Mouse (Mus musculus): ENCODE results near the gene Sdsl. TPM values are rescaled to one million over a fixed set of nuclear protein-coding genes. Genes with fewer than 3 reads are reported as not detected.

Sdsl gene
- polyA plus RNA-seq (2021): 18.5 TPM

- DNase-seq (ENCODE audit: low read depth, low spot score): no peak
- CTCF ChIA-PET: no interaction called here
- in situ Hi-C loops (cut with MboI; ENCODE audit: low pct_unique_long_range_greater_than_20kb): no loop called here
- TF ChIP-seq CTCF (IDR thresholded peaks at IDR 0.05): no peak
- H3K27me3 ChIP-seq: peaks cover 4% of the 10 kb centered on the region
- ATAC-seq: no peak
- POLR2A ChIA-PET: no interaction called here
Measured at GRCm38 (mm10) chr5:120472770-120473169, at the start of gene Sdsl. TSS of gene Sdsl (minus strand) at chr5:120472810.

DNA sequence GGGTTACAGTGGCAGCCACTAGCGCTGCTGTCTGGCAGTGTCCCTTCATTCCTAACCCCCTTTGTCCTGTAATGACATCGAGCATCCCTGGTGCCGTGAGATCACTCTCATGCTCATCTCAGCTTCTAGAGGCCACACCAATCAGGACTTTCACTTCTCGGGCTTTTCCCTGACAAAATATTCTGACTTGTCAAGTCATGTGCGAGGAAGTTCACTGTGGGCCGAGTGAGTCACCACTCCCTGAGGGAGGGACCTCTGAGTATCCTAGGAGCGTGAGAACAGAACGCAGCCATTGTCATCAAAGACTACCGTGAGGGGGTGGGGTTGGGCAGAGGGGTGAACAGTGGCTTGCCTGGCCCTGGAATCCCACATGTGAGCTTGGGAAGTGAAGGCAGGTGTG lies 44.9 kb upstream of the Sdsl start:
- DNase-seq (ENCODE audit: low read depth, low spot score) (no peak), ATAC-seq (peak; percentile 42)
- in situ Hi-C loops (cut with MboI; ENCODE audit: low pct_unique_long_range_greater_than_20kb): loop anchor here (5.0 to 25.0 kb wide), 2 partner anchors 70 to 670 kb away; partner anchors contain the start of genes Iqcd, Ptpn11 and Tpcn1
- no peak for TF ChIP-seq CTCF (IDR thresholded peaks at IDR 0.05)
- no peaks in the 10 kb centered on the region for H3K27me3 ChIP-seq
- POLR2A ChIA-PET: interaction anchor here (0.8 to 0.9 kb wide), 2 partner anchors 14 to 18 kb away, joined by 3 to 4 read pairs; no protein-coding TSS in a partner anchor
- CTCF ChIA-PET: interaction anchor here (1.0 to 2.7 kb wide), 2 partner anchors 88 to 101 kb away, joined by 4 to 10 read pairs; no protein-coding TSS in a partner anchor

DNA sequence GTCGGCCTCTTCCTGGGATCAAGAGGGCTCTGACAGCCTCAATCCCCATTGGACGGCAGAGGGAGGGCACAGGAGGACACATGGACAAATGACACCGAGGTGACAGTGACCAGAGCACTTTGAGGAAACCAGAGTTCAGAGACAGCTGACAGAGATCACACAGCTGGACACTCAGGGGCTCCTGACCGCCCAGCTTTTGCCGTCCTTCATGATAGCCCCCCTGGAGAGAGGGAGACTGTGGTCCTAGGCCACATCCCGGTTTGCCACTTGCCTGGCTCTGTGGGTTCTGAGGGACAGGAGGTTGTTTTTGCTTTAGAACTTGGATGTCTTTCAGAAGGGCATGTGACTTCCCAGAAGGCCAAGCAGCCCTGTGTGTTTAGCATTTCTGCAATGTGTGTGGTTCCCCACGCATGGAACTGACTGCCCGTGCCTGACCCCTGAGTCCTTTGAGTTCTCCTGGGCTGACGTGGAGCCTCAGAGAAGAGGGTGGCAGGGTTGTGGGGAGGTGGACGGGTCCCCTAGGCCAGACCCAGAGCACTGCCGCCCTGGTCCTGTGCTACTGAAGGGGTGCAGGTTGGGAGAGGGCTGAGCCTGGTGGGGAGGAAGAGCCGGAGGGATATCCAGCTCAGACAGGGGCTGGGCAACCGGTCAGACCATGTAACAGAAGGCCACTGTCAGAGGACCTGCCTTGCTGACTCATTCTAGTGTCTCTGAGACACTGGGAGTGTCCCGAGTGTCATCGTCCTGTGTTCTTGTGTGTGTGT lies 43.8 kb upstream of the Sdsl start:
- in situ Hi-C loops (cut with MboI; ENCODE audit: low pct_unique_long_range_greater_than_20kb): loop anchor here (5.0 to 25.0 kb wide), 2 partner anchors 71 to 671 kb away; partner anchors contain the start of genes Iqcd, Ptpn11 and Tpcn1
- TF ChIP-seq CTCF (IDR thresholded peaks at IDR 0.05): no peak
- ChIA-PET POLR2A (interaction anchor here (0.8 kb wide), 1 partner anchor 20 kb away, joined by 3 read pairs; no protein-coding TSS in a partner anchor), CTCF (interaction anchor here (0.8 to 2.7 kb wide), 5 partner anchors 39 to 90 kb away, joined by 3 to 10 read pairs (median 3); no protein-coding TSS in a partner anchor)
- ATAC-seq: no peak
- no peak for DNase-seq (ENCODE audit: low read depth, low spot score)
- H3K27me3 ChIP-seq: no peaks in the 10 kb centered on the region

- ChIA-PET POLR2A (no interaction called here), CTCF (interaction anchor here (0.8 to 2.7 kb wide), 7 partner anchors 18 to 90 kb away, joined by 3 to 10 read pairs (median 3); no protein-coding TSS in a partner anchor)
- TF ChIP-seq CTCF (IDR thresholded peaks at IDR 0.05): no peak
- ATAC-seq (no peak), DNase-seq (ENCODE audit: low read depth, low spot score) (no peak)
- in situ Hi-C loops (cut with MboI; ENCODE audit: low pct_unique_long_range_greater_than_20kb): loop anchor here (5.0 to 25.0 kb wide), 2 partner anchors 72 to 672 kb away; partner anchors contain the start of genes Iqcd, Ptpn11 and Tpcn1
- H3K27me3 ChIP-seq: no peaks in the 10 kb centered on the region
Measured at GRCm38 (mm10) chr5:120515451-120515850, 42.8 kb upstream of the Sdsl start.

DNA sequence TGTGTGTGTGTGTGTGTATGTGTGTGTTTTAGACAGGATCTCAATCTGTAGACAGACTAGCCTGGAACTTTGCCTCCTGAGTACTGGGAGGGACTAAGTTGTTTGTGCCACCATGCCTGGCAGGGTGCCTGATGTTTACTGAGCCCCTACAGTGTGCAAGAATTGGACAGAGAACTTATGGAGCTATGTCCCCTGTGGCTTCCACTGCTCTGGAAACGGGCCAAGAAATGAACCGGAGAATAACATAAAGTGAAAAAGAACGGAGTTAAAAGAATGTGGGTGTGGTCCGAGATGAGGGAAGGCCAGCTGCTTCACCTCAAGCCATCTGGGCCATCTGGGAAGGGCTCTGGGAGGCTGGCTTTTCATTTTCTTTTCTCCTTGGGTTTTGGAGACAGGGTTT lies 42.1 kb upstream of the Sdsl start:
- ChIA-PET POLR2A (interaction anchor here (0.6 to 0.8 kb wide), 2 partner anchors 49 to 66 kb away, joined by 3 read pairs; no protein-coding TSS in a partner anchor), CTCF (interaction anchor here (0.8 to 1.6 kb wide), 6 partner anchors 18 to 77 kb away, joined by 3 to 4 read pairs (median 3); no protein-coding TSS in a partner anchor)
- in situ Hi-C loops (cut with MboI; ENCODE audit: low pct_unique_long_range_greater_than_20kb): loop anchor here (5.0 to 25.0 kb wide), 2 partner anchors 73 to 673 kb away; partner anchors contain the start of genes Iqcd, Ptpn11 and Tpcn1
- no peak for TF ChIP-seq CTCF (IDR thresholded peaks at IDR 0.05)
- no peak for ATAC-seq
- no peaks in the 10 kb centered on the region for H3K27me3 ChIP-seq
- no peak for DNase-seq (ENCODE audit: low read depth, low spot score)

GRCm38 (mm10) chr5:120514031-120514677 lies 41.5 kb upstream of the Sdsl start:
- DNase-seq (ENCODE audit: low read depth, low spot score) (no peak), ATAC-seq (peak; percentile 41)
- ChIA-PET POLR2A (interaction anchor here (0.6 to 0.8 kb wide), 2 partner anchors 49 to 67 kb away, joined by 3 read pairs; no protein-coding TSS in a partner anchor), CTCF (interaction anchor here (0.8 to 1.6 kb wide), 5 partner anchors 19 to 91 kb away, joined by 3 to 7 read pairs (median 3); no protein-coding TSS in a partner anchor)
- in situ Hi-C loops (cut with MboI; ENCODE audit: low pct_unique_long_range_greater_than_20kb): loop anchor here (25.0 kb wide), 1 partner anchor 673 kb away; the partner anchor contains the start of gene Ptpn11
- no peaks in the 10 kb centered on the region for H3K27me3 ChIP-seq
- no peak for TF ChIP-seq CTCF (IDR thresholded peaks at IDR 0.05)

GRCm38 (mm10) chr5:120512911-120513555 lies 40.4 kb upstream of the Sdsl start:
- ChIA-PET CTCF (interaction anchor here (1.2 to 3.6 kb wide), 3 partner anchors 77 to 92 kb away, joined by 5 to 16 read pairs (median 7); no protein-coding TSS in a partner anchor), POLR2A (interaction anchor here (0.6 kb wide), 2 partner anchors 12 to 1775 kb away, joined by 3 read pairs; no protein-coding TSS in a partner anchor)
- ATAC-seq: no peak
- no peaks in the 10 kb centered on the region for H3K27me3 ChIP-seq
- DNase-seq (ENCODE audit: low read depth, low spot score): no peak
- in situ Hi-C loops (cut with MboI; ENCODE audit: low pct_unique_long_range_greater_than_20kb): loop anchor here (25.0 kb wide), 1 partner anchor 674 kb away; the partner anchor contains the start of gene Ptpn11
- TF ChIP-seq CTCF (IDR thresholded peaks at IDR 0.05): no peak

DNA sequence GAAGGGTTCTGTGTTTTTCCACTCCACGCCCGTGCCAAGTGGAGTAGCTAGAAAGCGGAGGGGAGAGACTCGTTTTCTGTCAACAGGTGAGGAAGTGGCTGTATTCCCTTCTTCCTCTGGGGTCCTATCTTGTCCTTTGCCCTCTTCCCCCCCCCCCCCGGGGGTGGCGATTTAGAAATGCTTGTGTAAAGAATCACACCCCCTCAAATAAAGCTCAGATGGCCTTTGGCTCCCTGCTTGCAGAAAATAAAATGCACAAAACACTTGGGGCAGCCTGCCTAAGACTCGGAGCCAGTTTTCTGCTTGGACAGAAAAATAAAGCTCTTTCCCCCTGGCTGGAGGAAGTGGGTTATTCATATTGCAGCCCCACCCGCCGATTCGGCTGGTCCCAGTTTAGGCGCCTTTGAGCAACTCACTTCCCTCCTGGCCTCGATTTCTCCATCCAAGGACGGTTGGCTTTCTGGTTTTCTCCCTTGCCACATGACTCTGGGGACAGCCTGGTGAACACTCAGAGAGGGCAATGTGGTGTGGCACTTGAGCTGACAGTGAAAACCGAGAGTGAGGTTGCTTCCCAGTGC lies 39.1 kb upstream of the Sdsl start:
- in situ Hi-C loops (cut with MboI; ENCODE audit: low pct_unique_long_range_greater_than_20kb): loop anchor here (25.0 kb wide), 1 partner anchor 676 kb away; the partner anchor contains the start of gene Ptpn11
- ChIA-PET POLR2A (interaction anchor here (0.6 to 1.5 kb wide), 7 partner anchors 8 to 98 kb away, joined by 3 to 9 read pairs (median 3); partner anchors contain the start of gene Plbd2), CTCF (interaction anchor here (0.8 to 3.6 kb wide), 4 partner anchors 11 to 94 kb away, joined by 3 to 22 read pairs (median 10); no protein-coding TSS in a partner anchor)
- H3K27me3 ChIP-seq: no peaks in the 10 kb centered on the region
- no peak for TF ChIP-seq CTCF (IDR thresholded peaks at IDR 0.05)
- ATAC-seq: no peak
- no peak for DNase-seq (ENCODE audit: low read depth, low spot score)

All from Patski (cell line).